Mouse (Mus musculus): Measurements from ENCODE around the gene Ccdc171. TPM values are rescaled to one million over a fixed set of nuclear protein-coding genes. Genes with fewer than 3 reads are reported as not detected.
"Not testable (repeated sequence)": the region's sequence is repeated elsewhere in the genome, so short reads cannot be mapped to it uniquely, and the experiment has no call there.

The Ccdc171 gene
- polyA plus RNA-seq, 1 experiment, result 2.2 TPM

DNA sequence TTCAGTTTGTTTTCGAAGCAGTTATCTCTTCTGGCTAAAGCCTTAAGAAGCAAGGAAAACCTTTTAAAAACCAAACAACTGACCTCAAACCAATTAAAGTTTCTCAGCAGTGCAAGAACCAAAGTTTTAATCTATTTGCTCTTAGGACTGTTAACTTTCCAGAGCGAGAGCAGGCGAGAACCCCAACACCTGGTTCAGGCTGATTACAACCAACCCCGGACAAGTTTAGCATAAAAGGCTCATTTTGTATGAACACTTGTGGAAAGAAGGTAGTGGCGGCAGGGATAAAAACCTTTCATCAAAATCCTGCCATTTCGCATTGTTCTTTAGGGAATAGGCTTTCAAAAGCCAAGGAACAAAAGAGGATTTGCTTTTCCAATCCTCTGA, 896 bp upstream of the Ccdc171 start:
- DNase-seq, result no peak
- H3K27me3 ChIP-seq (ENCODE audit: control insufficient read depth, insufficient read depth, low read length), result no peaks in the 10 kb centered on the region
- no peak for TF ChIP-seq POLR2A (IDR thresholded peaks at IDR 0.05; ENCODE audit: control insufficient read depth, extremely low read depth, insufficient read depth, low read length, poor library complexity)
- TF ChIP-seq CTCF (IDR thresholded peaks at IDR 0.05; ENCODE audit: borderline replicate concordance, control insufficient read depth, extremely low read depth, insufficient read depth, low read length, poor library complexity), result no peak
- WGBS, result 17% methylated on average over 6 of the region's 6 CpGs
- no peaks in the 10 kb centered on the region for H3K36me3 ChIP-seq (ENCODE audit: control insufficient read depth, insufficient read depth, low read length)
- peak overlapping the region; percentile 87 for H3K4me3 ChIP-seq (ENCODE audit: control insufficient read depth, insufficient read depth, low read length)
- no peak overlapping the region for H3K27ac ChIP-seq (ENCODE audit: control insufficient read depth, insufficient read depth, low read length)
- H3K4me1 ChIP-seq (replicated peaks; ENCODE audit: control insufficient read depth, insufficient read depth, low read length), result no peaks in the 10 kb centered on the region

DNA sequence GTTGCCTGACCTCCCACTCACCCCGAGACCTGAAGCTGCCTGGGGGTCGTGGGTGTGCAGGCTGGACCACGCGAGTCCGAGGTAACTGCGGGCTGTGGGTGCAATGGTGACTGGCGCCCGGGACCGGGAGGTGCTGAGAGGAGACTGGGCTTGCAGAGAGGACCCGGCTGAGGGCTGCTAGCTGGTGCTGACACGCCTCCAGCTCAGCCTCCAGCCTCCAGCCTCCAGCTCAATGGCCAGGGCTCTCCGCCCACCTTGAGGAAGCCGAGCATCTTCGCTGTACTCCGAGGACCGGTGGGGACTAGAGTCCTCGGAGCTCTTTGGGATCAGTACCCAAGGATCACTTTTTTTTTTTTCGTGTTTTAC, 328 bp downstream of the Ccdc171 start:
- Histone ChIP-seq H3K27me3 (ENCODE audit: control insufficient read depth, insufficient read depth, low read length) (no peaks in the 10 kb centered on the region), H3K36me3 (ENCODE audit: control insufficient read depth, insufficient read depth, low read length) (no peaks in the 10 kb centered on the region), H3K27ac (ENCODE audit: control insufficient read depth, insufficient read depth, low read length) (0 out of 2 replicates have a peak overlapping the region, but pooled peaks have one; percentile 9), H3K4me1 (replicated peaks; ENCODE audit: control insufficient read depth, insufficient read depth, low read length) (no peaks in the 10 kb centered on the region), H3K4me3 (ENCODE audit: control insufficient read depth, insufficient read depth, low read length) (peak overlapping the region; percentile 77)
- DNase-seq, result no peak
- TF ChIP-seq POLR2A (IDR thresholded peaks at IDR 0.05; ENCODE audit: control insufficient read depth, extremely low read depth, insufficient read depth, low read length, poor library complexity) (no peak), CTCF (IDR thresholded peaks at IDR 0.05; ENCODE audit: borderline replicate concordance, control insufficient read depth, extremely low read depth, insufficient read depth, low read length, poor library complexity) (no peak)
- WGBS, result under 1% methylated on average over 18 of the region's 18 CpGs

DNA sequence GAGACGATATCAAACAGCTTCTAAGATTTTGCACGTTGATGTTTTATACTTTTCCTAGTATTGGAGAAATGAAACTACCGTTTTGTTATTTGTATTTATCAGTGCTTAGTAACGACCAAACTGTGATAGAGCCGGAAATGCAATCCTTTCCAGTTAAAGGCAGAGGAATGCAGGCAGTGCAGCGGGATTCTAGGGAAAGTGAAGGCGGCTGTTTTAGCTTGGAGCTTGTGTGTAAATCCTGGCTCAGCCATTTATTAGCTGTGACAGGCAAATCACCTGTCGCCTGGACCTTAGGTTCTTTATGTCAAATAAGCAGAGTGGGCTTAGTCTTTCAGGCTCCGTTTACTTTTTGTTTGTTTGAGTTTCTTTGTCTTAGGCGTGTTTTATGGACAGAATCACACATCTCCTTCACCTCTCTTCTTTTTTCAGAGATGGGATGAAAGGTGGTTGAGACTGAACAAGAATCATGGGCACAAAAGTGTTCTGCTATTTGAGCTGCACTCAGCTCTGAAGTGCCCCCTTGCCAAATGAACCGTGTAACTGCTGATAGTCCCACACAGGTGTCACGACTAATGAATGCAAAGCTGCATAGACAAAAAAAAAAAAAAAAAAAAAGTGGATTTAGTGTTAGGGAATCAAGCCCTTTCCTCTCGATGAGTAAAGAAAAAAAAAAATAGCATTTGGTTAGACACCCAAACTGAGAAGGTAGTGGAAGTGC, 1.1 kb downstream of the Ccdc171 start:
- DNase-seq, result no peak
- no peak overlapping the region for H3K27ac ChIP-seq (ENCODE audit: control insufficient read depth, insufficient read depth, low read length)
- no peak for TF ChIP-seq CTCF (IDR thresholded peaks at IDR 0.05; ENCODE audit: borderline replicate concordance, control insufficient read depth, extremely low read depth, insufficient read depth, low read length, poor library complexity)
- no peak for TF ChIP-seq POLR2A (IDR thresholded peaks at IDR 0.05; ENCODE audit: control insufficient read depth, extremely low read depth, insufficient read depth, low read length, poor library complexity)
- H3K27me3 ChIP-seq (ENCODE audit: control insufficient read depth, insufficient read depth, low read length), result no peaks in the 10 kb centered on the region
- no peak overlapping the region for H3K4me3 ChIP-seq (ENCODE audit: control insufficient read depth, insufficient read depth, low read length)
- 48% methylated on average over 13 of the region's 13 CpGs for WGBS
- no peaks in the 10 kb centered on the region for H3K36me3 ChIP-seq (ENCODE audit: control insufficient read depth, insufficient read depth, low read length)
- H3K4me1 ChIP-seq (replicated peaks; ENCODE audit: control insufficient read depth, insufficient read depth, low read length), result no peaks in the 10 kb centered on the region

DNA sequence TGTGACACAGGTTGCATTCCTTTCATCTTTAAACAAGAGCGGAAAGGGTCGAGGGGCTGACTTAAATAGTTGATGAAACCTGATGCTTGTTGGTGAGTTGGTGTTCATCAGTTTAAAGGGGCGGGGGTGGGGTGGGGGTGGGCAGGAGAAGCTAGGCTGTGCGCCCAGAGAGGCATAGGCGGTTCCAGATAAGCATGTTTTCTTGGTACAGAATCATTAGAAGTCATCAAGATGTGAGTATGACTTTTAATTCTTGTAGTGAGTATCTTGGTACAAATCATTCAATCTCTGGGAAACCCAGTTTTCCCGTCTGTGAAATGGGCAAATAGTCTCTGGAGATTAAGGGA, 1.6 kb downstream of the Ccdc171 start:
- H3K4me3 ChIP-seq (ENCODE audit: control insufficient read depth, insufficient read depth, low read length), result no peak overlapping the region
- H3K36me3 ChIP-seq (ENCODE audit: control insufficient read depth, insufficient read depth, low read length), result no peaks in the 10 kb centered on the region
- no peaks in the 10 kb centered on the region for H3K4me1 ChIP-seq (replicated peaks; ENCODE audit: control insufficient read depth, insufficient read depth, low read length)
- TF ChIP-seq POLR2A (IDR thresholded peaks at IDR 0.05; ENCODE audit: control insufficient read depth, extremely low read depth, insufficient read depth, low read length, poor library complexity) (no peak), CTCF (IDR thresholded peaks at IDR 0.05; ENCODE audit: borderline replicate concordance, control insufficient read depth, extremely low read depth, insufficient read depth, low read length, poor library complexity) (no peak)
- 88% methylated on average over 6 of the region's 6 CpGs for WGBS
- H3K27me3 ChIP-seq (ENCODE audit: control insufficient read depth, insufficient read depth, low read length), result no peaks in the 10 kb centered on the region
- no peak for DNase-seq
- H3K27ac ChIP-seq (ENCODE audit: control insufficient read depth, insufficient read depth, low read length), result no peak overlapping the region

DNA sequence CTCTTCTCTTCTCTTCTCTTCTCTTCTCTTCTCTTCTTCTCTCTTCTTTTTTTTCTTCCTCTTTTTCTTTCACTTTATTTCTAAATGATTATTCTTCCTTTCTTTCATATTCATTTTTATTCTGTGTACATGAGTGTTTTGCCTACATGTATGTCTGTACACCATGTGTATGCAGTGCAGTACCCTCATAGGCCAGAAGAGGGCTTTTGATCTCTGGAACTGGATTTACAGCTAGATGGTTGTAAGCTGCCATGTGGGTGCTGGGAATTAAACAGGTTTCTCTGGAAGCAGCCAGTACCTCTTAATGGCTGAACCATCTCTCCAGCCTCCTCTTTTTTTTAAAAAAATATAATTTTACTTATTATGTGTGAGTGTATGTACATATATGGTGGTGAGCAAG, 2.6 kb downstream of the Ccdc171 start:
- H3K4me3 ChIP-seq (ENCODE audit: control insufficient read depth, insufficient read depth, low read length), result no peak overlapping the region
- no peaks in the 10 kb centered on the region for H3K4me1 ChIP-seq (replicated peaks; ENCODE audit: control insufficient read depth, insufficient read depth, low read length)
- no peaks in the 10 kb centered on the region for H3K36me3 ChIP-seq (ENCODE audit: control insufficient read depth, insufficient read depth, low read length)
- no peak overlapping the region for H3K27ac ChIP-seq (ENCODE audit: control insufficient read depth, insufficient read depth, low read length)
- no peak for TF ChIP-seq CTCF (IDR thresholded peaks at IDR 0.05; ENCODE audit: borderline replicate concordance, control insufficient read depth, extremely low read depth, insufficient read depth, low read length, poor library complexity)
- no peak for TF ChIP-seq POLR2A (IDR thresholded peaks at IDR 0.05; ENCODE audit: control insufficient read depth, extremely low read depth, insufficient read depth, low read length, poor library complexity)
- H3K27me3 ChIP-seq (ENCODE audit: control insufficient read depth, insufficient read depth, low read length), result no peaks in the 10 kb centered on the region
- DNase-seq, result peak; percentile 67

DNA sequence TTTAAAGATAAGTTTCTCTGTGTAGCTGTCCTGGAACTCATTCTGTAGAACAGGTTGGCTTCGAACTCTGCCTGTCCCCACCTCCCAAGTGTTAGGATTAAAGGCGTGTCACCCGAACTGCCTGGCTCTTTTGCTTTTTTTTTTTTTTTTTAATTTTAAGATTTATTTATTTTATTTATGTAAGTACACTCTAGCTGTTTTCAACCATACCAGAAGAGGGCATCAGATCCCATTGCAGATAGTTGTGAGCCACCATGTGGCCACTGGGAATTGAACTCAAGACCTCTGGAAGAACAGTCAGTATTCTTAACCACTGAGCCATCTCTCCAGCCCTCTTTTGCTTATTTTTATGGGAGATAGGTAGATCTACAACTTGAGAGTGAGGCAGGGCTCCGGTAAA, 4.7 kb downstream of the Ccdc171 start:
- H3K4me1 ChIP-seq (replicated peaks; ENCODE audit: control insufficient read depth, insufficient read depth, low read length); H3K36me3 ChIP-seq (ENCODE audit: control insufficient read depth, insufficient read depth, low read length); DNase-seq; H3K27ac ChIP-seq (ENCODE audit: control insufficient read depth, insufficient read depth, low read length); H3K27me3 ChIP-seq (ENCODE audit: control insufficient read depth, insufficient read depth, low read length); H3K4me3 ChIP-seq (ENCODE audit: control insufficient read depth, insufficient read depth, low read length): not testable (repeated sequence)
- WGBS, result 95% methylated on average over 4 of the region's 4 CpGs
